Mouse (Mus musculus): ENCODE measurements around the gene Rps11. TPM values are rescaled to one million over a fixed set of nuclear protein-coding genes. Genes with fewer than 3 reads are reported as not detected.

Rps11 gene
- polyA plus RNA-seq, 1 experiment from 2014 or later: 759 TPM

DNA sequence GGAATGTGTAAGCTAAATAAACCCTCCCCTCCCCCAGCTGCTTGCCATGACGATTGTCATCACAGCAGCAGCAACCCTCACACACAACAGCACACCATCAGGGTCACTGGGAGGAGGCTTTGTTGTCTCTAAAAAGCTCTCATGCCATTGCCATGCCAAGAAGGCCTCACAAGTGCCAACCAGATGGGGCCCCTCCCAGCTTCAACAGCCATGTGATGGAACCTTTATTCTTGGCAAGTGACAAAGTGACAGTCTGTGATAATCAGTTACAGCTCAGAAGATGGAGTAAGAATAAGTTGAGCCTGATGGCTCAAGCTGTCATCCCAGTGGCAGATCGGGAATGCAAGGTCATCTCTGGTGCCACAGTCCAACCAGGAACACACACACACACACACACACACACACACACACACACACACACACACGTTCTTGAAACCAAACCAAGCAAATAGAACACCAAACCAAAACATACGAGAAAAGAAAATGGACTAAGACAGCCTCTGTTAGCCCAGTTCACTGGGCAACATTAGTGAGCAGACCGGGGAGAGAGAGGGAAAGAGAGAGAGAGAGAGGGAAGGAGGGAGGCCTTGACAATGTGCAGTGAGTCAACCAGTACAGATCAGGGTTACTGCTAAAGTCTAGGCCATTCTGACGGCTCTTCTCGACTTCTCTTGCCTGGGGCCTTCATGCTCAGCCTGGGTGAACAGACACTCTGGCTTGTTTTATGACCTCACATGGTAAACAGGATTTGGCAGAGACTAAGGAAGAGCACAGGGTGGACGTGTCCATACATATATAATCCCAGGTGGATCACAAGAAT is 15.9 kb upstream of the Rps11 start:
- Histone ChIP-seq H3K4me3 (replicated peaks) (no peak overlapping the region), H3K27me3 (replicated peaks) (peaks cover 5% of the 10 kb centered on the region; the same call in 1 of the 2 replicates), H3K9me3 (replicated peaks) (no peaks in the 10 kb centered on the region), H3K36me3 (0 out of 2 replicates have a peak, but pooled peaks cover 3% of the 10 kb centered on the region), H3K4me2 (no peak overlapping the region), H3K9ac (replicated peaks) (no peak overlapping the region), H3K4me1 (peaks cover 11% of the 10 kb centered on the region), H3K27ac (replicated peaks) (no peak overlapping the region)
- 74% methylated on average over 8 of the region's 8 CpGs for WGBS
- ATAC-seq (ENCODE audit: low FRiP score): no peak

DNA sequence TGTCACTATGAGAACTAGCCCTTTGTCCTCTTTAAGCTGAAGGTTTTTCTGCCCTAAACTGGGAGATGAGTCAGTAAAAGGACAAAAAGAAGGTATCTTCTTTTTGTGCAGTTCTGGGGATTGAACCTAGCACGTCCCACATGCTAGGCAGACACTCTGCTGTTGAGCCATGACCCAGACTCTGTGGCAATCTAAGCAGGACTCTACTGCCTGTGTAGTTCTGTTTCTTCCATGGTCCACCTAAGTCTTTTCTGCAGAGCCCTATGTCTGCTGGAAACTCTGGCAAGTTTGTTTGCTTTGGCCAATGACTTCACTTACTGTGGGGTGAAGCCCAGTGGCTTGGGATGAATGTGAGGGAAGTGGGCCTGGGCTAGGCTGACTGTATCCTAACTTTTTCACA is 14.2 kb upstream of the Rps11 start:
- Histone ChIP-seq H3K4me2 (no peak overlapping the region), H3K36me3 (no peaks in the 10 kb centered on the region), H3K4me3 (replicated peaks) (no peak overlapping the region), H3K4me1 (peaks cover 11% of the 10 kb centered on the region), H3K9me3 (replicated peaks) (no peaks in the 10 kb centered on the region), H3K27me3 (replicated peaks) (peaks cover 14% of the 10 kb centered on the region; the same call in 1 of the 2 replicates), H3K27ac (replicated peaks) (no peak overlapping the region), H3K9ac (replicated peaks) (no peak overlapping the region)
- ATAC-seq (ENCODE audit: low FRiP score): no peak
- 89% methylated on average over 1 of the region's 1 CpGs for WGBS

DNA sequence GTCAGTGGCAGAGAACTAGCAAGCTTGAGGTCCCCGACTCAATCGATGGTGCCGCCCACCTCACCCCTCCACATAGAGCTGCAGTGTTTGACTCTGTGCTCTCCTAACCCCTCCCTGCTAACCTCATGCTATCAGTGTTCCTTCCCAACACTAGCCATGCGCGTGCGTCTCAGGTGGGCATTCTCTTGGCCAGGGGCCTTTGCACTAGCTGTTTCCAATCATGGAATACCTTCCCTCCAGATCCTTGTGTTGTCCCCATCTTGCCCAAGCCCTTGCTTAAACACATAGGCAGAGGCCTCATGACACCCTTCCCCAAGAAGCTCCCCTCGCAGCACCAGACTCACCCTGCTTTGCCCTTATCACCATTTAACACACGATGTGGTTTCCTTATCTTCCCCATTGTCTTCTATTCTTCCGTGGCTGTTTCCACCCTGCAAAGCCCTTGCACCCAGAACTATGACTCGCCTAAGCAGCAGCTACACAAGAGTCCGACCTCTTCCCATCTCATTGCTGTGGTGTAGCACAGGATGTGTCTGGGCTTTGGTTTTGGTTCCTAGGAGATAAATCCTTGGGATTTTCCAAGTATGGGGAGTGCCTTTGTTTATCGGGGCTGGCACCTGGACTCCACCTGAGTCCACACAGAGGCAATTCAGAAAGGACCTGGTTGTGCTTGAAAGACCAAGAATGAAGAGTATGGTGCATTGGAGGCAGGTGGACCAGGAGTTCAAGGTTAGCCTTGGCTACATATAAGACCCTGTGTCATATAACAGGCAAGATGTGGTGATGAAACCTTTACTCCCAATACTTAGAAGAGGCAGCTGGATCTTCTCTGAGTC is 13.2 kb upstream of the Rps11 start:
- no peaks in the 10 kb centered on the region for H3K9me3 ChIP-seq (replicated peaks)
- H3K4me3 ChIP-seq (replicated peaks): no peak overlapping the region
- H3K4me1 ChIP-seq: peaks cover 11% of the 10 kb centered on the region
- no peak for ATAC-seq (ENCODE audit: low FRiP score)
- peaks cover 14% of the 10 kb centered on the region; the same call in 1 of the 2 replicates for H3K27me3 ChIP-seq (replicated peaks)
- no peak overlapping the region for H3K27ac ChIP-seq (replicated peaks)
- 84% methylated on average over 12 of the region's 12 CpGs for WGBS
- no peaks in the 10 kb centered on the region for H3K36me3 ChIP-seq
- no peak overlapping the region for H3K9ac ChIP-seq (replicated peaks)
- H3K4me2 ChIP-seq: no peak overlapping the region

DNA sequence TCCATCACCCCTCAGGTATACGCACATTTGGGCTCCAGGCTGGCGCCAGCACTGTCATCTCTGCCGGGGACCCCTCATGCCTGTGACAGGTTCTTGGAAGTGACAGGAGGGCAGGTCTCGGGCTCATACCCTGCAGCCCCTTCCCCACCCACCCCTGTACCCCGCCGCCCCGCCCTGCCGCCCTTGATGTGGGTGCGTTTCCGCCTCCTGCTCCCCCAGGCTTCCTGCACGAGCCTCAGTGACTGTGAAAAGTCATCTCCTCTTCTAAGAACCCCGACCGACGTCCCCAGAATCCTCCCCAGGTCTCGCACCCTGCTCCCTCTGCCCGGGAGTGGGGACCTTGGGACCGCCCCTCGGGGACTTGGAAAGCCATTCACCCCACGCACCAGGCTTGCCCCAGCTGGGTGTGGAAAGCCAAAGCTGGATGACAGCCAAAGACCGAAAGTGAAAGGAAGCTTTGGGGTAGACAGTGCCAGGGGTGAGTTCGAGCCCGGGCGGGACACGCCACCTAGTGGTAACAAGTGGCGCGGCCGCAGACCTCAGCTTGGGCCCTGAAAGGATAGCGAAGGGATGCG is 11.8 kb upstream of the Rps11 start, which contains the start of the genes Gm45713 and Flt3l:
TSS of gene Gm45713 (minus strand) at position 239 of the 575 bp plus-strand sequence.
TSS of gene Flt3l (minus strand) at position 440 of the 575 bp plus-strand sequence.
- H3K36me3 ChIP-seq: no peaks in the 10 kb centered on the region
- H3K9ac ChIP-seq (replicated peaks): peak within 1 kb of the TSS; percentile 61
- no peaks in the 10 kb centered on the region for H3K9me3 ChIP-seq (replicated peaks)
- WGBS: 4% methylated on average over 29 of the region's 29 CpGs
- H3K27ac ChIP-seq (replicated peaks): peak within 1 kb of the TSS; percentile 56; the same call in 1 of the 2 replicates
- peaks cover 11% of the 10 kb centered on the region for H3K4me1 ChIP-seq
- ATAC-seq (ENCODE audit: low FRiP score): peak; percentile 85
- peak within 1 kb of the TSS; percentile 83 for H3K4me2 ChIP-seq
- peak within 1 kb of the TSS; percentile 52 for H3K4me3 ChIP-seq (replicated peaks)
- peaks cover 14% of the 10 kb centered on the region; the same call in 1 of the 2 replicates for H3K27me3 ChIP-seq (replicated peaks)

DNA sequence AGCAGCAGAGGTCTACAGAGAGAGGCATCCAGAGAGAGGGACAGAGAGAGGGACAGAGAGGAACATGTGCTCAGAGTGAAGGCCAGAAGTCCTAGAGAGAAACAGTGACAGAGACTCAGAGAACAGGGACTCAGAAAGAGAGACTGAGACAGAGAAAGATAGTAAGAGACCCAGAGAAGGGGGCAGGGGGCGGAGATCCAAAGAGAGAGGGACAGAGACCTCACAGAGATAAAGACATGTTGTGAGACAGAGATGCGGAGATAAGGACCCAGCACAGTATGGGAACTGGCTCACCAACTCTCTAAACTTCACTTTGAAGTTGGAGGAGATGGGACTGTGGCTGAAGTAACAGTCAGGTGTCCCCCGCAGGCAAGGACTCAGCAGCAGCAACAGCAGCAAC is 11.1 kb upstream of the Rps11 start:
- Histone ChIP-seq H3K9ac (replicated peaks) (no peak overlapping the region), H3K36me3 (no peaks in the 10 kb centered on the region), H3K4me1 (peaks cover 11% of the 10 kb centered on the region), H3K4me2 (peak overlapping the region; percentile 83), H3K27me3 (replicated peaks) (peaks cover 14% of the 10 kb centered on the region; the same call in 1 of the 2 replicates), H3K27ac (replicated peaks) (no peak overlapping the region), H3K4me3 (replicated peaks) (peak overlapping the region; percentile 52), H3K9me3 (replicated peaks) (no peaks in the 10 kb centered on the region)
- 76% methylated on average over 3 of the region's 3 CpGs for WGBS
- ATAC-seq (ENCODE audit: low FRiP score): no peak

DNA sequence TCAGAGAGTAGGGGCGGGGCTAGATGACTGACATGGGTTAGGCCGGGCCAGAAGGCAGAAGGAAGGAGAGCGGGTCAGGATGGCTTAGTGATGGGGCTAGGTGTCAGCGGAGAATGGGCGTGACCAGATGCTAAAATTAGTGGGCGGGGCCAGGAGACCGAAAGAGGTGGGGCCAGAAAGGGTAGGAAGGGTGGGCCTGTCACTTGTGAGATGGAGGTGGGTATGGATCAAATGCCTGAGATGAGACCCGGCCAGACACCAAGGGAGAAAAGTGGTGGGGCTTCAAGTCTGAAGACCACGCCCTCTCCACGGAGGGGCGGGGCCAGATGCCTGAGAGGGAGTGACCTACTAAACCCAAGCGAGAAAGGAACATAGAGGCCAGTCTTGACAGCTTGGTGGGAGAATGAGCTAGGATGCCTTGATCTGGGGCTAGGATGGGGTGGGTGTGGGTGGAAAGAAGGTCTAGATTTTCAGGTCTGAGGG is 10.3 kb upstream of the Rps11 start:
- Histone ChIP-seq H3K4me1 (peaks cover 14% of the 10 kb centered on the region), H3K9ac (replicated peaks) (no peak overlapping the region), H3K9me3 (replicated peaks) (no peaks in the 10 kb centered on the region), H3K4me3 (replicated peaks) (no peak overlapping the region), H3K27me3 (replicated peaks) (peaks cover 14% of the 10 kb centered on the region; the same call in 1 of the 2 replicates), H3K4me2 (no peak overlapping the region), H3K36me3 (no peaks in the 10 kb centered on the region), H3K27ac (replicated peaks) (no peak overlapping the region)
- WGBS: 13% methylated on average over 12 of the region's 12 CpGs
- ATAC-seq (ENCODE audit: low FRiP score): no peak

DNA sequence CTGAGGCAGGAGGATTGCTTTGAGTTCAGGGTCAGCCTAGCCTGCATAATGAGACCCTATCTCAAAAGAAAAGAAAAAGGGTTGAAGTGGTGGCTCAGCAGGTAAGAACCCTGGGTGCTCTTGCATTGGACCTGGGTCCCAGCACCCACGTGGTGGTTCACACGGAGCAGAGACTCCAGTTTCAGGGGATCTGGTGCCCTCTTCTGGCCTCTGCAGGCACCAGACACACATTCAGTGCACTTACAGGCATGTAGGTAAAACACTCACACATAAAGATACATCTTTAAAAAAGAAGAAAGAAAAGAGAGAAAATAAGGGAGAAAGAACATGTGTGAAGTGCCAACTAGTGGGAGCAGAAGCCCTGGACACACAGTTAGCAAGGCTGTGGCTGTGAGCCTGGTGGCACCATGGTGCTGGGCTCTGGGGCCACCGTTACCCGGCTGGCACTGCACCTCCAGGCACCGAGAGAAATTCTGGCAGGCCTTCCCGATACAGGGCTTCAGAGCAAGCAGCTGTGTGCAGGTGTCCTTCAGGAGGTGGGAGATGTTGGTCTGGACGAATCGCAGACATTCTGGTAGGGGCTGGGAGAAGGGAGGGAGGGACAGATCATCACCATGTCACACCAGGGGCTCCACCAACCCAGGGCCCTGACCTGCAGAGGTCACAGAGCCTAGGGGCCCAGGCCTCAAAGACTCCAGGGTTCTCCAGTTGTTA is 9.4 kb upstream of the Rps11 start:
- H3K4me1 ChIP-seq: peaks cover 20% of the 10 kb centered on the region
- H3K9me3 ChIP-seq (replicated peaks): no peaks in the 10 kb centered on the region
- peaks cover 14% of the 10 kb centered on the region; the same call in 1 of the 2 replicates for H3K27me3 ChIP-seq (replicated peaks)
- ATAC-seq (ENCODE audit: low FRiP score): no peak
- H3K9ac ChIP-seq (replicated peaks): no peak overlapping the region
- H3K4me3 ChIP-seq (replicated peaks): no peak overlapping the region
- 80% methylated on average over 8 of the region's 8 CpGs for whole genome bisulfite sequencing
- no peak overlapping the region for H3K27ac ChIP-seq (replicated peaks)
- no peak overlapping the region for H3K4me2 ChIP-seq
- H3K36me3 ChIP-seq: no peaks in the 10 kb centered on the region

DNA sequence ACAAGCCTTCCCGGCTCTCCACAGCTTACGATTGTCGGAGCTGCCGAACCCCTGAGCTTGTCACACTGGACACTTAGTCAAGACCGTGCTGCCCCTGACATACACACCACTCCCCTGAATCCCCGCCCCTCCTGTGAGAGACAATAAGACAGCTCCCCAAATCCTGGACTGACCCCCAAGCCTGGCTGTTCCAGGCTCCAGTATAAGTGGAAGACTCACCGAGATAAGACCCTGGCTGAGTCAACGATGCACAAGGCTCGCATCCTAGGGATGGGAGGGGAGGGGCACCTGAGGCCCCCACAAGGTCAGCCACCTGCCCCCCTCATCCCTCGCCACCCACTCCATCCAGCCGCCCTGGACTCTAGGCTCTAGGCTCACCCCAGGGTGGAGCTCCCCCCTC is 7.6 kb upstream of the Rps11 start:
- Histone ChIP-seq H3K27ac (replicated peaks) (no peak overlapping the region), H3K9ac (replicated peaks) (no peak overlapping the region), H3K4me3 (replicated peaks) (no peak overlapping the region), H3K36me3 (peaks cover 5% of the 10 kb centered on the region), H3K9me3 (replicated peaks) (no peaks in the 10 kb centered on the region), H3K4me2 (no peak overlapping the region), H3K4me1 (peaks cover 30% of the 10 kb centered on the region), H3K27me3 (replicated peaks) (0 out of 2 replicates have a peak, but pooled peaks cover 9% of the 10 kb centered on the region)
- 86% methylated on average over 11 of the region's 11 CpGs for WGBS
- no peak for ATAC-seq (ENCODE audit: low FRiP score)

DNA sequence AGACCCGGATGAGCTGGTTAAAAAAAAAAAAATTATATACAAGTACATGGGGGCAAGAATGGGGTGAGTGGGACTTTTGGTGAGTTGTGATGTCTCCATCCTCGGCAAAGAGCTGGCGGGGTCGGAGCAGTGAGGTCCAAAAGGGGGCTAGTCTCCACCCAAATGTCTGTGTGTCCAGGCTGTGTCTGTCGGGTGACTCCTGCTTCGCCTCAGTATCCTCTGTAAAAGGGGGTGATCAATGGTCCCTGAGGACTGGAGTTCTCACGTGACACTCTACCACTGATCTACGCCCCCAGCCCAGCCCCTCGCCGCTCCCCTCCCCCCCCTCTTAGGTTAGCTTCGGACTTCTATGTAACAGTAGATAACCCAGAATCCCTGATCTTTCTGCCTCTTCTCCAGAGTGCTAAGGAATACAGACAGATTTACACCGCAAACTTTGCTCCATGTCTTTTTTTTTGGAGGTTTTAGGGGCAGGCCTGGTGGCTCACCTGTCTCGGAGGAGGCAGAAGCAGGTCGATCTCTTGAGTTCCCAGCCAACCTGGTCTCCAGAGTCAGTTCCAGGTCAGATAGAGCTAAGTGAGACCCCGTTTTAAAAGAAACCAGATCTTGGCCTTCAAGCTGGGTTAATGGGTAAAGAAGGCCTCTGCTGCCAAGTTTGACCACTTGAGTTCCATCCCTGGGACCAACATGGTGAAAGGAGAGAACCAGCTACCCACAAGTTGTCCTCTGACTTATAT is 5.7 kb upstream of the Rps11 start:
- peak overlapping the region; percentile 95 for H3K27ac ChIP-seq (replicated peaks)
- 49% methylated on average over 15 of the region's 15 CpGs for WGBS
- peaks cover 24% of the 10 kb centered on the region for H3K36me3 ChIP-seq
- no peak overlapping the region for H3K9ac ChIP-seq (replicated peaks)
- H3K4me2 ChIP-seq: peak overlapping the region; percentile 67
- no peak for ATAC-seq (ENCODE audit: low FRiP score)
- no peaks in the 10 kb centered on the region for H3K9me3 ChIP-seq (replicated peaks)
- peaks cover 39% of the 10 kb centered on the region for H3K4me1 ChIP-seq
- 0 out of 2 replicates have a peak, but pooled peaks cover 9% of the 10 kb centered on the region for H3K27me3 ChIP-seq (replicated peaks)
- H3K4me3 ChIP-seq (replicated peaks): peak overlapping the region; percentile 80; the same call in 1 of the 2 replicates

DNA sequence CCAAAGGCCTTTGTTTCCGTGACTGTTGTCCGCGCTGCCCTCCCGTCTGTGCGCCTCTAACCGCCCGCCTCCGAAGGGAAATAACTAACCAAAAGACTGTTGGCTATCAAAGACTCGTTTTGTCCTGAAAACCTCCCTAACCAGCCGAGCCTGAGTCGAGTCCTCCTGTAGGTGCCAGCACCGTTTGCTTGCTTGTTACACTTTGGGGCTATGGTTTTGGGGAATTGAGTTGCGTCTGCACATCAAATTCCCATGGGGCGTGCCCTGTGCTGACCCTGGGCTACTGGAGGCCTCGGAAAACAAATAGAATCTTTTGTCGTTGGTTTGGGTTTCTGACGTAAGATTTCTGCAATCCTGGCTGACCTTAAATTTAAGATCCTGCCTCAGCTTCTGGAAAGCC is 5.1 kb upstream of the Rps11 start:
- under 1% methylated on average over 17 of the region's 17 CpGs for WGBS
- ATAC-seq (ENCODE audit: low FRiP score): no peak
- no peaks in the 10 kb centered on the region for H3K9me3 ChIP-seq (replicated peaks)
- H3K4me1 ChIP-seq: peaks cover 44% of the 10 kb centered on the region
- peak overlapping the region; percentile 95 for H3K27ac ChIP-seq (replicated peaks)
- H3K4me2 ChIP-seq: peak overlapping the region; percentile 67
- H3K4me3 ChIP-seq (replicated peaks): peak overlapping the region; percentile 80
- H3K36me3 ChIP-seq: peaks cover 24% of the 10 kb centered on the region
- 0 out of 2 replicates have a peak, but pooled peaks cover 4% of the 10 kb centered on the region for H3K27me3 ChIP-seq (replicated peaks)
- peak overlapping the region; percentile 55 for H3K9ac ChIP-seq (replicated peaks)
